Mouse (Mus musculus): ENCODE data around the gene Cks1b.

The Cks1b gene

GRCm38 (mm10) chr3:89382950-89383349, 35.2 kb downstream of the Cks1b start:
- DNase-seq (ENCODE audit: low spot score in 2 of 2): no peak

GRCm38 (mm10) chr3:89382033-89382882, 35.9 kb downstream of the Cks1b start:
- DNase-seq (ENCODE audit: low spot score in 2 of 2): no peak

GRCm38 (mm10) chr3:89381233-89381632, 37.0 kb downstream of the Cks1b start:
- no peak for DNase-seq (ENCODE audit: low spot score in 2 of 2)

GRCm38 (mm10) chr3:89380711-89381110, 37.5 kb downstream of the Cks1b start:
- no peak for DNase-seq (ENCODE audit: low spot score in 2 of 2)

- DNase-seq (ENCODE audit: low spot score in 2 of 2): no peak
Observed at GRCm38 (mm10) chr3:89380291-89380690, 37.9 kb downstream of the Cks1b start.

GRCm38 (mm10) chr3:89379388-89380131, 38.6 kb downstream of the Cks1b start:
- DNase-seq (ENCODE audit: low spot score in 2 of 2): no peak

GRCm38 (mm10) chr3:89378394-89379067, 39.7 kb downstream of the Cks1b start:
- peak in 1 of 2 experiments; percentile 49 for DNase-seq (ENCODE audit: low spot score in 2 of 2)

- no peak for DNase-seq (ENCODE audit: low spot score in 2 of 2)
Observed at GRCm38 (mm10) chr3:89377831-89378230, 40.4 kb downstream of the Cks1b start.

GRCm38 (mm10) chr3:89373581-89374231, 44.5 kb downstream of the Cks1b start:
- no peak for DNase-seq (ENCODE audit: low spot score in 2 of 2)

GRCm38 (mm10) chr3:89367338-89367737, 50.8 kb downstream of the Cks1b start:
- no peak for DNase-seq (ENCODE audit: low spot score in 2 of 2)

- DNase-seq (ENCODE audit: low spot score in 2 of 2): no peak
Observed at GRCm38 (mm10) chr3:89365486-89366414, 52.4 kb downstream of the Cks1b start.

All from right cerebral cortex, postnatal 36 days (tissue).